Mouse (Mus musculus): ENCODE measurements at regions not wholly inside any gene's neighbourhood (a gene's known extent, or its start where the extent isn't known, plus 50 kb on each side); places are given as distances from the start of the nearest gene placed in this dataset.

DNA sequence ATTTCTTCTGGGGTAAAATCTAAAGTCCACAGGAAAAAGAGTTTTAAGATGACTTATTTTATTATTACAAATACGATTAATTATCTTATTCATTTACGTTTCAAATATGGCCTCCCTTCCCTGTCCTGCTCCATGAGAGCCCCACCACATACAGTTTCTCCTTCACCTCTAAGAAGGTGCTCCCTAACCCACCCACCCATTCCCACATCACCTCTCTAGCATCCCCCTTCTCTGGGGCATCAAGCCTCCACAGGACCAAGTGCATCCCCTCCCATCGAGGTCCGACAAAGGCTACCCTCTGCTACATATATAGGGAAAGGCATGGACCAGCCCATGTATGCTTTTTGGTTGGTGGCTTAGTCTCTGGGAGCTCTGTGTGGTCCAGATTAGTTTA lies 300.2 kb upstream of the Gpc5 start:
- ATAC-seq (replicated peaks; ENCODE audit: poor library complexity, severe bottlenecking), result no peak

DNA sequence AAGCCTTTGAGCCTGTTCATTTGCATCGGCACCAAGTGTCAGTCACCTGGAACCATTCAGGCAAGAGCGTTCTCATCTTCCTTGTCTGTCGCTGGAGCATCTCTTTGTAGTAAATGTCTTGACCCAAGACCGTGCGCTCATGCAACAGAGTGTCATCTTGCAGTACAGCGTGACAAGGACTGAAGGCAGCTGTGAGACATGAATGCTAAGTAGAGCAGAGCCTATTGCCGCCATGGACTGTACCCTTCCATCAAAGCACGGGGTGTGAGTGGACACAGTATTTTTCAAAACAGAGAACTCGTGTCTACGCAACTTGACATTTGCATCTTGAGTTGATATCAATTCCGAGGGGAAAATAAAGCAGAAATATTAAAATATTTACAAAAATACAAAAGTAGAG lies 287.4 kb upstream of the Gpc5 start:
- no peak for ATAC-seq (replicated peaks; ENCODE audit: poor library complexity, severe bottlenecking)

- no peak for ATAC-seq (replicated peaks; ENCODE audit: poor library complexity, severe bottlenecking)
Observed at GRCm38 (mm10) chr14:114808621-114809020, 283.4 kb upstream of the Gpc5 start.

- no peak for ATAC-seq (replicated peaks; ENCODE audit: poor library complexity, severe bottlenecking)
Observed at GRCm38 (mm10) chr14:114820677-114821076, 271.3 kb upstream of the Gpc5 start.

DNA sequence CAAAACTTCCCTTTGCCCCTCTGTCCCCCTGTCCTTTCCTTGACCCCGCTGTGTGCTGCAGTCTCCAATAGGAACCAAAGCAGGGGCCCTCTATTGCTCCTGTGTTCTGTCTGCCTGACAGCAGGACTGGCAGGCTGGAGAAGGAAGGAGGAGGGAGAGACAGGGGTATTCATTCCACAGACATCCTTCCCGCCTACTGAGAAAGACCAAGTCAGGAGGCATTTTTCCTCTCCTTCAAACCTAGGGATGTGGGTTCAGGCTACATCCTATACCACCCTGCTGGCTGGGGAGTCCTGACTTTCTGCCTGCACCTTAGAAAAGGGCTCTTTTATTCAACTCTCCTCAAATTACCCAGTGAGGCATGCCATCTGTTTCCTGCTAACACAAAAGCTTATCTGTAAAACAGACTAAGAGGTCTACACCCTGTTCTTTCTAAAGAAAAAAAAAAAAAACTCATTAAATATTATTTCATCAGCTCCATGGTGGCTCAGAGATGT lies 270.9 kb upstream of the Gpc5 start:
- no peak for ATAC-seq (replicated peaks; ENCODE audit: poor library complexity, severe bottlenecking)

DNA sequence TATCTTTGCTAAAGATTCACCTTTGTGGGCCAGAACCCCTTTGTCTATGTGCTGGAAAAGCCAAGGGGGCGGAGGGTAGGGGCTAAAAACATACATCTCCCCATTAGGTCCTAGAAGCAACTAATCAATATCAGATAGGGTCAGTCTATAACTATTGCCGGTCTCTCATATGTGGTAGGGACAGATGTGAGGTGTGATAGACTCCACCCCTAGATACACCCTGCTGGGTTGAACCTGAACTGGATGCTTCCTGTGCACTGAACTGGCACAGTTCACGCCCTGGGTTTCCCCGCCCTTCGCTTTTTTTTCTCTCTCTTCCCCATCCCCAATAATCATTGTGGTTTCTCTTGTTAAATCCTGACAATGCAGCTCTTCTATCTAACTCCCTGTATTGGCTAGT lies 270.3 kb upstream of the Gpc5 start:
- ATAC-seq (replicated peaks; ENCODE audit: poor library complexity, severe bottlenecking), result no peak

- ATAC-seq (replicated peaks; ENCODE audit: poor library complexity, severe bottlenecking), result no peak
Observed at GRCm38 (mm10) chr14:114826662-114827321, 265.2 kb upstream of the Gpc5 start.

- no peak for ATAC-seq (replicated peaks; ENCODE audit: poor library complexity, severe bottlenecking)
Observed at GRCm38 (mm10) chr14:114829310-114829709, 262.7 kb upstream of the Gpc5 start.

GRCm38 (mm10) chr14:114832987-114833386 lies 259.0 kb upstream of the Gpc5 start:
- peak; percentile 59 for ATAC-seq (replicated peaks; ENCODE audit: poor library complexity, severe bottlenecking)

DNA sequence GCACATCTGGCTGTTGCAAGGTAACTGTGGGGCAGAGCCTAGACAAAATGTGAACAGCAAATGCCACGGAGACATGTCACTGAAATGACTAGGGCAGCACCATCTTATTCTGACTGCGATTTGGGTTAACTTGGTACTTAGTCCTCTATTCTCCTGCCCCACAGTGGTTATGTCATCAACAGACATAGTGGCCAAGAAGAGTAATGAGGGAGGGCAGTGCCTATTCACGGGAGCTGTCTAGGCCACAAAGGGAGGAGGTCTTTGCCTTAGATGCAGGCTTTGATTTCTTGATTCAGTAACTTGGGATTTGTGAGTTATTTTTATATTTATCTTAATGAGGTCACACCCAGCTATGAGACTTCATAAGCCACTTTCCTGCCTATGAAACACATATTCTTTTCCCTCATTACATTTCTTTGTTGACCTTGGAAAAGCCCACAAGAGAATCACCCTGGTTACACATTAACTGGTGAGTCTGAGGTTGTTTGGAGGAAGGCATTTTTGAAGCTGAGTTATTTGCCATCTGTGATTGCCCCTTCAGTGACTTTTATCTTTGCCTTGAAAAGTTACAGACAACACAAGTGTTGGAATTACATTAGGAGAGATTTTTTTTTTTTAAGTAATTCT lies 255.2 kb upstream of the Gpc5 start:
- ATAC-seq (replicated peaks; ENCODE audit: poor library complexity, severe bottlenecking), result no peak

GRCm38 (mm10) chr14:114837652-114838276 lies 254.3 kb upstream of the Gpc5 start:
- no peak for ATAC-seq (replicated peaks; ENCODE audit: poor library complexity, severe bottlenecking)

GRCm38 (mm10) chr14:114839340-114839903 lies 252.6 kb upstream of the Gpc5 start:
- no peak for ATAC-seq (replicated peaks; ENCODE audit: poor library complexity, severe bottlenecking)

- ATAC-seq (replicated peaks; ENCODE audit: poor library complexity, severe bottlenecking), result no peak
Observed at GRCm38 (mm10) chr14:114840766-114841165, 251.2 kb upstream of the Gpc5 start.

- ATAC-seq (replicated peaks; ENCODE audit: poor library complexity, severe bottlenecking), result no peak
Observed at GRCm38 (mm10) chr14:114841552-114841951, 250.5 kb upstream of the Gpc5 start.

- no peak for ATAC-seq (replicated peaks; ENCODE audit: poor library complexity, severe bottlenecking)
Observed at GRCm38 (mm10) chr14:114842327-114842726, 249.7 kb upstream of the Gpc5 start.

DNA sequence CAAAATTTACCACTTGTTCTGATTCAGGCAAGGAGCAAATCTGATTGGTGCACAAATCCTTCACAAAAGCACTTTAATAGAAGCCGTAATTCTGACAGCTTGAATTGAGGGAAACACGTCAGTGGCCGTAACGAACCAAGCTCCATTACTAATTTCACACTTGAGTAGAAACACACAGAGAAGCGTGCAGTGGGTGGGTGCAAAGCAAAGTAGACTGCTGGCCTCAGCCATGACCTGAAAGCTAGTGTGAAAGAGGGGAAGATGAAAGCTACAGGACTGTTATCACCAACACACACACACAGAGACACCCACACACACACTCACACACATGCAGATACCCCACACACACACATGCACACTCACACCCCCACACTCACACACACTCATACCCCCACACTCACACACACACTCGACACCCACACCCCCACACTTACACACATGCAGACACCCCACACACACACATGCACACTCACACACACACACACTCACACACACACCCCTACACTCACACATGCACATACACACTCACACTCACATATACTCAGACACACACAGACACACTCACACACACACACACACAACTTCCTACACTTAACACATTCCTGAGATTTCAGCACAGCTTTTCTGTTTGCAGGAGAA lies 248.8 kb upstream of the Gpc5 start:
- no peak for ATAC-seq (replicated peaks; ENCODE audit: poor library complexity, severe bottlenecking)

- ATAC-seq (replicated peaks; ENCODE audit: poor library complexity, severe bottlenecking), result peak; percentile 92
Observed at GRCm38 (mm10) chr14:114854324-114855054, 237.5 kb upstream of the Gpc5 start.

- no peak; the same call in 1 of the 2 replicates for ATAC-seq (replicated peaks; ENCODE audit: poor library complexity, severe bottlenecking)
Observed at GRCm38 (mm10) chr14:114855055-114855740, 236.8 kb upstream of the Gpc5 start.

- ATAC-seq (replicated peaks; ENCODE audit: poor library complexity, severe bottlenecking), result no peak
Observed at GRCm38 (mm10) chr14:114855746-114856145, 236.3 kb upstream of the Gpc5 start.

All from granulocyte monocyte progenitor cell, adult 5-6 weeks (primary cell).